Mouse (Mus musculus): ENCODE results near the gene Map3k13. TPM values are rescaled to one million over a fixed set of nuclear protein-coding genes. Genes with fewer than 3 reads are reported as not detected.
A peak's percentile ranks its signal among the peaks of the same experiment; 100 is the strongest.
"Not testable (repeated sequence)": the region's sequence is repeated elsewhere in the genome, so short reads cannot be mapped to it uniquely, and the experiment has no call there.

Gene Map3k13
- polyA plus RNA-seq, 2 experiments: 0.92 to 1.2 TPM

- Histone ChIP-seq H3K4me1 (ENCODE audit: control insufficient read depth, insufficient read depth, low read length) (no peaks in the 10 kb centered on the region), H3K9me3 (ENCODE audit: control insufficient read depth, low read length) (no peaks in the 10 kb centered on the region), H3K9ac (ENCODE audit: low read depth, low read length, severe bottlenecking) (no peak overlapping the region), H3K27ac (replicated peaks; ENCODE audit: low read depth, low read length) (no peak overlapping the region), H3K27me3 (ENCODE audit: control insufficient read depth, insufficient read depth, low read length) (no peaks in the 10 kb centered on the region), H3K36me3 (ENCODE audit: control insufficient read depth, insufficient read depth, low read length) (peaks cover 16% of the 10 kb centered on the region), H3K4me2 (replicated peaks; ENCODE audit: low read depth, low read length, severe bottlenecking) (no peak overlapping the region), H3K4me3 (replicated peaks; ENCODE audit: low read length) (no peak overlapping the region)
- 92% methylated on average over 1 of the region's 1 CpGs for WGBS
- DNase-seq (ENCODE audit: low spot score) (no peak), ATAC-seq (ENCODE audit: low FRiP score, low read depth) (no peak)
- no peak for TF ChIP-seq POLR2A (IDR thresholded peaks at IDR 0.05; ENCODE audit: borderline replicate concordance, extremely low read depth, insufficient read depth, insufficient read length)
Observed at GRCm38 (mm10) chr16:21804258-21804657, 10.1 kb downstream of the Map3k13 start.

- no peaks in the 10 kb centered on the region for H3K4me1 ChIP-seq (ENCODE audit: control insufficient read depth, insufficient read depth, low read length)
- WGBS: 76% methylated on average over 1 of the region's 1 CpGs
Observed at GRCm38 (mm10) chr16:21806892-21807291, 12.7 kb downstream of the Map3k13 start.

DNA sequence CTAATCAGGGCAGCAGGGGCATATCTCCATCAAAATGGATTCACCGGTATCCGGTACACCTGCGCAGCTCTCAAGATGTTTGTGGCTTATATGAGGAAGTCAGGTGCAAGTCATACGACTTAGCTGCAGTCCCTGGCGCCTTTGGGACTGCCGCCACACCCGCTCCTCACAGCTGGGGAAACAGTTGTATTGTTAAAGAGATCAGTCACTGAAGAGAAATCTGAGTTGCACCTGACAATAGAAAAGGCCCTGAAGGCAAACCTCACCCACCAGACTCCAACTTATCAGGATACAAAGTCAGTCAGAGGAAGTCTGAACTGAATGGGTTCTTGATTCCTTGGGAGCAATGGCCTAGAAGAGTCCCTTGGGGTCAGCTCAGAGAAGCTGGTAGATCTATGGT lies 13.6 kb downstream of the Map3k13 start:
- H3K27ac ChIP-seq (replicated peaks; ENCODE audit: low read depth, low read length); H3K27me3 ChIP-seq (ENCODE audit: control insufficient read depth, insufficient read depth, low read length); H3K4me1 ChIP-seq (ENCODE audit: control insufficient read depth, insufficient read depth, low read length); H3K4me2 ChIP-seq (replicated peaks; ENCODE audit: low read depth, low read length, severe bottlenecking); H3K4me3 ChIP-seq (replicated peaks; ENCODE audit: low read length); H3K9me3 ChIP-seq (ENCODE audit: control insufficient read depth, low read length); ATAC-seq (ENCODE audit: low FRiP score, low read depth); DNase-seq (ENCODE audit: low spot score); H3K36me3 ChIP-seq (ENCODE audit: control insufficient read depth, insufficient read depth, low read length); H3K9ac ChIP-seq (ENCODE audit: low read depth, low read length, severe bottlenecking): not testable (repeated sequence)
- 90% methylated on average over 7 of the region's 7 CpGs for WGBS

More at GRCm38 (mm10) chr16:21806892-21807291, 12.7 kb downstream of the Map3k13 start:
- H3K9me3 ChIP-seq (ENCODE audit: control insufficient read depth, low read length): no peaks in the 10 kb centered on the region
- no peaks in the 10 kb centered on the region for H3K27me3 ChIP-seq (ENCODE audit: control insufficient read depth, insufficient read depth, low read length)
- H3K9ac ChIP-seq (ENCODE audit: low read depth, low read length, severe bottlenecking): no peak overlapping the region
- H3K4me3 ChIP-seq (replicated peaks; ENCODE audit: low read length): no peak overlapping the region
- no peak overlapping the region for H3K4me2 ChIP-seq (replicated peaks; ENCODE audit: low read depth, low read length, severe bottlenecking)
- no peak for ATAC-seq (ENCODE audit: low FRiP score, low read depth)
- peaks cover 8% of the 10 kb centered on the region; the same call in 1 of the 2 replicates for H3K36me3 ChIP-seq (ENCODE audit: control insufficient read depth, insufficient read depth, low read length)
- H3K27ac ChIP-seq (replicated peaks; ENCODE audit: low read depth, low read length): no peak overlapping the region
- TF ChIP-seq POLR2A (IDR thresholded peaks at IDR 0.05; ENCODE audit: borderline replicate concordance, extremely low read depth, insufficient read depth, insufficient read length): no peak
- DNase-seq (ENCODE audit: low spot score): no peak

- DNase-seq (ENCODE audit: low spot score) (no peak), ATAC-seq (ENCODE audit: low FRiP score, low read depth) (no peak)
- H3K4me3 ChIP-seq (replicated peaks; ENCODE audit: low read length): no peak overlapping the region
- H3K9ac ChIP-seq (ENCODE audit: low read depth, low read length, severe bottlenecking): no peak overlapping the region
- no peak for TF ChIP-seq POLR2A (IDR thresholded peaks at IDR 0.05; ENCODE audit: borderline replicate concordance, extremely low read depth, insufficient read depth, insufficient read length)
- no peaks in the 10 kb centered on the region for H3K4me1 ChIP-seq (ENCODE audit: control insufficient read depth, insufficient read depth, low read length)
- 70% methylated on average over 6 of the region's 6 CpGs for WGBS
- no peaks in the 10 kb centered on the region for H3K27me3 ChIP-seq (ENCODE audit: control insufficient read depth, insufficient read depth, low read length)
- H3K36me3 ChIP-seq (ENCODE audit: control insufficient read depth, insufficient read depth, low read length): peaks cover 7% of the 10 kb centered on the region; the same call in 1 of the 2 replicates
- no peaks in the 10 kb centered on the region for H3K9me3 ChIP-seq (ENCODE audit: control insufficient read depth, low read length)
- H3K4me2 ChIP-seq (replicated peaks; ENCODE audit: low read depth, low read length, severe bottlenecking): no peak overlapping the region
- H3K27ac ChIP-seq (replicated peaks; ENCODE audit: low read depth, low read length): no peak overlapping the region
Observed at GRCm38 (mm10) chr16:21813164-21813834, 19.2 kb downstream of the Map3k13 start.

DNA sequence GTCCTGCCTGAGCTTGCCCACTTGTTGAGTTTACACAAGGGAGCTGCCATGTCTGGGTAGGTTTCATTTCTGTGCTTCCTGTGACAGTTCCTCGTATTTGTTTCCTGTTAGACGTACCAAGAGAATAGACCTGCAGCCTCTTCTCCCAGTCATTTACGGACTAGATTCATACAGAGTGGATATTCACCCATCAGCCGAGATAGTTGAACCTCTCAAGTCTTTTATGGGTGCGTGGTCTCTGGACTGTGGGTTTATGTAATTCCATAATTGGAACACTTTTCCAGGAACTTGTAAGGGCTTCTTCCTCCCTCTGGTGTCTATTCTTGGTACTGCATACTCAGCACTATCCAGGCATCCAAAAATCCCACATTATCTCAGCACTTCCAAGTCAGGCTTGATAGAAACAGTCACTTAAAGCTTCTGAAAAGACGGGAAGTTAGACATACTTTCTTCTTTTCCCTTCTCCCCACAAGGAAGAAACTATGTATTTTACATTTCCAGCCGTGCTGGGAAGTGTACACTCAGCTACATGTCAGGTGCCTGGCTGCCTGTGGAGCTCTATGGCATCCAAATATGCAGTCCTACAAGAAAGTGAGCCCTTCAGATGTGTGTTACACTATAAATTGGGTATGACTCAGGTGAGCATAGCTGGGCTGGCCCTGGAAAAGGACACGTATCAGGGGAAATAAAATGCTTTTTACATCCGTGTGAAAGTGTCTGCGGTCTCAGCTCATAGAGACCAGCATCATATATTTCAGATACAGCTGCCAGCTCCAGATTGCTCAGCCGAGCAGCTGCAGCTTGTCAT lies 20.9 kb downstream of the Map3k13 start:
- ATAC-seq (ENCODE audit: low FRiP score, low read depth): no peak
- WGBS: 60% methylated on average over 11 of the region's 11 CpGs
- Histone ChIP-seq H3K4me3 (replicated peaks; ENCODE audit: low read length) (no peak overlapping the region), H3K4me2 (replicated peaks; ENCODE audit: low read depth, low read length, severe bottlenecking) (no peak overlapping the region), H3K27me3 (ENCODE audit: control insufficient read depth, insufficient read depth, low read length) (no peaks in the 10 kb centered on the region), H3K9me3 (ENCODE audit: control insufficient read depth, low read length) (no peaks in the 10 kb centered on the region), H3K9ac (ENCODE audit: low read depth, low read length, severe bottlenecking) (no peak overlapping the region), H3K4me1 (ENCODE audit: control insufficient read depth, insufficient read depth, low read length) (no peaks in the 10 kb centered on the region), H3K27ac (replicated peaks; ENCODE audit: low read depth, low read length) (no peak overlapping the region), H3K36me3 (ENCODE audit: control insufficient read depth, insufficient read depth, low read length) (no peaks in the 10 kb centered on the region)
- TF ChIP-seq POLR2A (IDR thresholded peaks at IDR 0.05; ENCODE audit: borderline replicate concordance, extremely low read depth, insufficient read depth, insufficient read length): no peak
- DNase-seq (ENCODE audit: low spot score): peak; percentile 71

Measured in limb, embryonic 14.5 days (tissue).